26 mouse cellular contexts compared by ENCODE assay signal in the genomic region with DNA sequence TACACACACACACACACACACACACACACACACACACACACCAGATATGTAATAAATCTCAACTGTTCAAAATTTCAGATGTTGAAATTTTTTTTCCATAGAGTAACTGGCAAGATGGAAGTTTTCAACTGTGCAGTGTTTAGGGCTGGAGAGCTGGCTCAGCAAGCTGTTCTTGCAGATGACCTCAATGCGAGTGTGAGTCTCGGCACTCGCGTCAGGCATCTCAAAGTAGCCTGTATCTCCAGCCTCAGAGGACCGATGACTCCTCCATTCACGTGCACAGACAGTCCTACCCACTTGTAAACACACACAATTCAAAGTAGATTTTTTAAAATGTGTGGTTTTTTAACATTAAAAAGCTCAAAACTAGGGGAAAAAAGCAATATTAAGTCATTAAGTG. TPM values are rescaled to one million over a fixed set of nuclear protein-coding genes. Genes with fewer than 3 reads are reported as not detected.
"Had no signal": no experiment of that assay in that cellular context is flagged by ENCODE, and none has a peak within 500 bp of the region (broad histone marks: within the 10 kb centered on the region; RNA-seq: fewer than 3 reads in every experiment).

No protein-coding gene starts in this region.

- H3K36me3 ChIP-seq: midbrain, embryonic 10.5 days; midbrain, embryonic 12.5 days; neural tube, embryonic 13.5 days; neural tube, embryonic 15.5 days had no signal

- H3K4me2 ChIP-seq: lung, embryonic 14.5 days; midbrain, embryonic 12.5 days; neural tube, embryonic 13.5 days; neural tube, embryonic 15.5 days had no signal

- H3K9me3 ChIP-seq: midbrain, embryonic 10.5 days; midbrain, embryonic 12.5 days; neural tube, embryonic 13.5 days; neural tube, embryonic 15.5 days had no signal

- H3K9ac ChIP-seq: lung, embryonic 14.5 days; midbrain, embryonic 12.5 days; neural tube, embryonic 13.5 days; neural tube, embryonic 15.5 days had no signal

- H3K4me3 ChIP-seq: midbrain, embryonic 10.5 days; midbrain, embryonic 12.5 days; myocyte; neural tube, embryonic 13.5 days; neural tube, embryonic 15.5 days had no signal

- ATAC-seq: midbrain, embryonic 16.5 days had no signal

- H3K27me3 ChIP-seq: midbrain, embryonic 12.5 days; neural tube, embryonic 13.5 days; neural tube, embryonic 15.5 days had no signal

- H3K4me1 ChIP-seq: midbrain, embryonic 10.5 days had no signal

- H3K27ac ChIP-seq: midbrain, embryonic 10.5 days; midbrain, embryonic 12.5 days; neural tube, embryonic 13.5 days; neural tube, embryonic 15.5 days had no signal

- DNase-seq: lung, adult 18-20 months; lung, embryonic 14.5 days; lung, postnatal 10 days; lung, postnatal 4 days; midbrain, embryonic 14.5 days; retina, postnatal 1 day; right cerebral cortex, adult 18-20 months; right cerebral cortex, postnatal 25 days; right cerebral cortex, postnatal 4 days; spleen, adult 18-20 months; thymus, adult 18-20 months; thymus, postnatal 14 days; thymus, postnatal 36 days had no signal

RNA-seq across cellular contexts. Expression of gene Gm21985, which starts 7.4 kb away (rescaled TPM):
- polyA plus RNA-seq: liver, embryonic 16.5 days; lung, embryonic 14.5 days; lung, embryonic 16.5 days; midbrain, embryonic 12.5 days; midbrain, embryonic 14.5 days; myocyte; neural tube, embryonic 11.5 days; neural tube, embryonic 13.5 days; neural tube, embryonic 15.5 days; small intestine, adult 2 months; stomach, embryonic 14.5 days; stomach, embryonic 16.5 days; thymus, postnatal 0 days had no signal

RNA-seq across cellular contexts. Expression of gene Nutm1, which starts 14.4 kb away (rescaled TPM):
- polyA plus RNA-seq: liver, embryonic 16.5 days; lung, embryonic 16.5 days; midbrain, embryonic 12.5 days; midbrain, embryonic 16.5 days; myocyte; neural tube, embryonic 11.5 days; neural tube, embryonic 15.5 days; small intestine, adult 2 months; stomach, embryonic 14.5 days had no signal
